Mouse (Mus musculus): ENCODE measurements at regions not wholly inside any gene's neighbourhood (a gene's known extent, or its start where the extent isn't known, plus 50 kb on each side); places are given as distances from the start of the nearest gene placed in this dataset.

DNA sequence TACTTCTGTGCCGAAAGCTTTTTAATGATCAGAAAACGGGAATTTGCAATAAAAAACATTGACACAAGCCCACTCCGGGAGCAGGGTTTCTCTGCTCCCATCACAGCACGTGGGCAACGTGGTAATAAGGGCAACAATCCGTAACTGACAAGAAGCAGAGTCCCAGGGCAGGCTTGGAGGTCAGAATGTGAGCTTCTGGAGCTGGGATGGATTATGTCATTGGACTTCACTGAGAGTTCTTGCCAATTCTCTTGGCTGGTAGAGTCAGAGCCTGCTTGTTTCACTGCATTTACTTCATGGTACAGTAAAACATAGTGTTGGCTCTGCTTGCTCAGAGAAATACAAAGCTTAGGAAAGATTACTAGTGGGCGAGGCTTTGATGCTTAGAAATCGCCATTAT lies 252.7 kb downstream of the Lmo4 start:
- no peak for TF ChIP-seq CTCF (IDR thresholded peaks at IDR 0.05; ENCODE audit: low read depth, low read length)
- no peak for TF ChIP-seq POLR2A (IDR thresholded peaks at IDR 0.05; ENCODE audit: extremely low read depth, insufficient read depth, low read length)

Measured in liver, adult 2 months (tissue).